Mouse (Mus musculus) heart, postnatal 25 days (tissue): ENCODE results near the gene Dcaf10. TPM values are rescaled to one million over a fixed set of nuclear protein-coding genes. Genes with fewer than 3 reads are reported as not detected.
"Not testable (repeated sequence)": the region's sequence is repeated elsewhere in the genome, so short reads cannot be mapped to it uniquely, and the experiment has no call there.

Source experiments
- DNase-seq: peaks from one replicate; pipeline ENCODE4 v3.0.0; 2022; ENCODE audit warnings: low spot score
- intact Hi-C: fragments of 180-260 bp; cut with DNase I; formaldehyde crosslinking; loops from one replicate; pipeline ENCODE4 v1.15.1; 2025
- total RNA-seq, 2 experiments: library from RNA; stranded (reverse); gene quantifications; 2 replicates each; pipeline ENCODE4 v1.2.3; 2021

Gene Dcaf10
- 10 to 100 TPM; 12.5 to 14.3 TPM for total RNA-seq

GRCm38 (mm10) chr4:45341669-45342249, at the start of gene Dcaf10:
Gene Dcaf10 (plus strand): TSS chr4:45342101.
- intact Hi-C loops = loop anchor here (1.0 to 5.0 kb wide), 2 partner anchors 21 to 66 kb away; partner anchors contain the start of gene Slc25a51
- peak; percentile 88 for DNase-seq

DNA sequence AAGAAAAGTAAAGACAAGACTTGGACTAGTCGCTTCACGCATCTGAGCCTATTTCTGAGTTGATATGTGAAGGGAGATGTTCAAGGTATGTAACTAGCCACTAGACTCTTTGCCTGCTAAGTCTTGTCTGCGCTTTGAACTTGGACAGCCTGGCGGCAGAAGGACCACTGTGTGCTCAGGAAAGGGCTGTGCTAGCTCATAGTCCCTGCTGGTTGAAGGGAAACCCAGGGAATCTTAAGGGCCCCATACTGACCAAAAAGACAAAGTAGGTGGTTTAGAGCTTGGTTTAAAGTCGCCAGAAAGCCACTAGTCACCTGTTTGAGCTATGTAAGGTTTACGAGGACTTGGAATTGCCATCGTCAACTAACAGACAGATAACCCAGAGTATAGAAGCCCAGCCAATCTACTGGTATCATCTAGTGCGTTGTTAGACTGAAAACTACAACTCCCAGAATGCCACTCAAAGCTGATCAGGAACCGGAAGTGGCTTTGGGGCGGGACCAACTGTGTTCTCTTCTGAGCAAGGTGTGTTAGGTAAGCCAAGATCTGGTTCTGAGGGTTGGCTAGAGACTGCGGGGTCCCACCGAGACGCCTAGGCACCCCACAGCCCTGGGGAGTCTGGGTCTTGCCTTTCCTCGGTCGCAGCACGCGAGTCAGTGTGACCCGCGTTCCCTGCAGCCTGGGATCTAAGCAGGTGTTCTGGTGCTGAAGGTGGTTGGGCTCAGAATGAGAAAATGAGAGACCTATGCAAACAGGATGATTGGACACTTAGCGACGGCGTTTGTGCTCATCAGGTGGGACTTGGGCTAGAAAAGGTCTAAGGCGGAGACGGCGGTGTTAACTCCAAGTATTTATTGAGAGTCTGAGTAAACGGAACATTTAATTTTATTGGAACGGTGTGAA, 45.0 kb upstream of the Dcaf10 start, which contains the start of gene Trmt10b:
TSS of gene Trmt10b (plus strand) at position 466 of the 903 bp plus-strand sequence.
- no peak for DNase-seq
- intact Hi-C loops = no loop called here

- intact Hi-C loops = no loop called here
- no peak for DNase-seq
Measured at GRCm38 (mm10) chr4:45305536-45305935, 36.4 kb upstream of the Dcaf10 start.

GRCm38 (mm10) chr4:45308046-45308445, 33.9 kb upstream of the Dcaf10 start:
- no peak for DNase-seq
- intact Hi-C loops = no loop called here

- no peak for DNase-seq
- intact Hi-C loops = no loop called here
Measured at GRCm38 (mm10) chr4:45308606-45309005, 33.3 kb upstream of the Dcaf10 start.

DNA sequence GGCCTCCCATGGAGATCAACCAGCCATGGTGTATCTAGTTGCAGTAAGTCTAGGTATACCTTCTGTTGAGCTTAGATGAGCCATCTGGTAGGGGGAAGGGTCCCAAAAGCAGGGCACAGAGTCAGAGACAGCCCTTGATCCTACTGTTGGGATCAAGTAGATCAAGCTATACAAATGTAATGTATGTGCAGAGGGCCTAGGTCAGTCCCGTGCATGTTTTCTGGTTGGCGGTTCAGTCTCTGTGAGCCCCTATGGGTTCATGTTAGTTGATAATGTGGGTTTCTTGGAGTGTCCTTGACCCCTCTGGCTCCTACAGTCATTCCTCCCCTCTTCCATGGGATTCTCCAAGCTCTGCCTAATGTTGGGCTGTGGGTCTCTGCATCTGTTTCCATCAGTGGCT, 30.8 kb upstream of the Dcaf10 start:
- intact Hi-C loops = no loop called here
- DNase-seq = no peak

DNA sequence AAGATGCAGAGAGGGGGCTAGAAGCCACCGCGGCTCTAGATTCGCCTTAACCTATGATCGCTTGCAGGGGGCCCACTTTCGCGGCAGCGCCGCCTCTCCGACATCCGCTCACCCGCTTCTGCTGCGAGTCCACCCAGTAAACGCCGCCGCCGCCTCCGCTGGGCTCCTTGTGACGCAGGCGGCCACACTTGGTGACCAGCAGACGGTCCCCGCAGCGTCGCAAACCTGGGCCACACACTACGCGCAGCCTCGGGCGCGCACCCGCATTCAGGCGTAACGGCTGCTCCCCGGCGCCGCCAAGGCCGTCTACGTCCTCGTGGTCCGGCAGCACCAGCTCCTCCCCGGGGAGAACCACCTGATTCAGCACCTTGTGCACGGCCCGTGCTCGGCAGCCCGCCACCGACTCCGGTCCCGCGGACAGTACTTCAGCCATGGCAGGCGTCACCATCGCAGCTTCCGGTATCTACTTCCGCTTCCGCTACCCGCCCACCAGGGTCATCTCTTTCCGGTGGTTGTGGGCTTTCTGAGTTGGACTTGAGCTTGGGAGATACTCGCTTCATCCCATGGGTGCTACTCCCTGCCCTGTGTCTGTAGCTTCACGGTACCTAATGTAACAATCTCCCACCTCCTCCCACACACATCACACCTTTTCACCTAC, 21.6 kb upstream of the Dcaf10 start:
- peak; percentile 69 for DNase-seq
- intact Hi-C loops = loop anchor here (1.0 kb wide), 1 partner anchor 21 kb away; no protein-coding TSS in a partner anchor

DNA sequence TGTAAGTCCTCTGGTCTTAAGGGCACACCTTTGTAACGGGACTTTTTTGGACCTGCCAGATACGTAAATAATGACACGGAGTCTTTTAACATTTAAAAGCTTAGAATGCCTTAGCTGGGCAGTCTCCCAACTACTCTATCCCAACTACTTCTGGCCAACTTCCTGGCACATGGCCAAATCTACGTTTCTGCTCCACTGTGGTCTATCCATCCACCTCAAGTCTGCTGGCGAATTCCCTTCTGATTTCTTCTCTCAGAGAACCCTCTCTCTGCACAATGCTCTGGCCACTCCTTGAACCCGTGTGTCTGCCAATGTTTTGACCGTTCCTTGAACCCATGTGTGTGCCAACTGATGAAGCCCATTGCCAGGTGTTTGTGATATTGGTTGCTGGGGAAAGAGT, 10.8 kb upstream of the Dcaf10 start:
- intact Hi-C loops = no loop called here
- no peak for DNase-seq

- DNase-seq = no peak
- intact Hi-C loops = no loop called here
Measured at GRCm38 (mm10) chr4:45332466-45332865, 9.4 kb upstream of the Dcaf10 start.

- no peak for DNase-seq
- intact Hi-C loops = loop anchor here (1.0 to 5.0 kb wide), 2 partner anchors 21 to 66 kb away; partner anchors contain the start of gene Slc25a51
Measured at GRCm38 (mm10) chr4:45341226-45341625, 675 bp upstream of the Dcaf10 start.

DNA sequence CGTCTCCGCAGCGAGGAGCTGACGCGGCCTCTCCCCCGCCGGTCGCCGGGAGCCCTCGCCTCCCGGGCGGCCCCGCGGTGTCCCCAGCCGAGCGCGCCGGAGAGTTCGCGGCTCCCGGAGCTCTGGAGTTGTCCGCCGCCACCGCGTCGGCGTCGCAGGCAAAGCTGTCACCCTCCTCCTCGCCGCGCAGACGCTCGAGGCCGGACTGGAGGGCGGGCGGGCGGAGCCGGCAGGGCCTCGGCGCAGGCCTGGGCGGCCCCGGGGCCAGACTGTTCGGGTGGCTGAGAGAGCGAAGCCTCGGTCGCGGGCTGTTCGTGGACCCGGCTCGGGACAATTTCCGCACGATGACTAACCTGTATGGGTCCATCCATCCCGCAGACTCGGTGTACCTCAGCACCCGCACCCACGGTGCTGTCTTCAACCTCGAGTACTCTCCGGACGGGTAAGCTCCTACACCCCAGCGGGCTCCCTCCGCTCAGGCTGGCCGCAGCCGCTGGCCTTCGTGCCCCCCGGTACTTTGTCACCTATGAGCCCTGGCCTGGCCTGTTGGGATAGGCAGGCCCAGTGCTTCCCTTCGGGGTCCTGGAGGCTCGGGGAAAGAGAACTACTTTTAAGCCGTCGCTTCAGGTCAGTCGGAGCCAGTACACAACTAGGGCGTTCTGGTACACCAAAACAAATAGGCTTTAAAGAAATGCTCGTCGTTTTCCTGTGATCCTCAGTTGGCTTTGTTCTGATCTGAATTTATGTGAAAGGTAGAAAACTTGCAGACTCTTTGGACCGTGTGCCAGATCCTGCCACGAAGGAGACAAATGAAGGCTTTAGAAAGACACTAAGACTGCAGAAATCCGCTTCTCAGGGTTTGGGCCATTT, 620 bp downstream of the Dcaf10 start, which contains the start of gene Exosc3:
TSS of gene Exosc3 (minus strand) at position 447 of the 870 bp plus-strand sequence.
- peak; percentile 27 for DNase-seq
- intact Hi-C loops = loop anchor here (5.0 kb wide), 1 partner anchor 65 kb away; the partner anchor contains the start of gene Slc25a51

- intact Hi-C loops = no loop called here
- no peak for DNase-seq
Measured at GRCm38 (mm10) chr4:45356653-45357052, 14.8 kb downstream of the Dcaf10 start.

- DNase-seq = no peak
- intact Hi-C loops = no loop called here
Measured at GRCm38 (mm10) chr4:45371261-45371660, 29.4 kb downstream of the Dcaf10 start.

DNA sequence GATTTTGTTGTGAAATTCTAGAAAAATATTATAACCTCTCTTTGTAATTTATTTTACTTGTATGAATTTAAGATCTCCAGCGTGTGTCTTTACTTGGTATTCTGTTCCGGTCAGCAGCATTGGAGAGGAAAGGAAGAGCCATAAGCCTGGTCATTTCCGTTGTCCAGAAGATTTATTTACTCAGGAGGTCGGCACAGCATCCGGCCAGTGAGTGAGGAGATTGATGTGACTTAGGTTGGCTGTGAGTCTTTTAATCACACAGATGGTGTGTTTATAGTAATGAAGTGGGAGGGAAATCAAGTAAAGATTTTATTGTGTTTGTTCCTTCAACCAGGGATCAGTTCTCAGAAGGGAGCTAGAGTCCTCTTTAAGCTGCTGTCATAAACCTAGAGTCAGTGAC, 33.0 kb downstream of the Dcaf10 start:
- DNase-seq = no peak
- intact Hi-C loops = no loop called here

- intact Hi-C loops = no loop called here
- no peak for DNase-seq
Measured at GRCm38 (mm10) chr4:45376573-45376972, 34.7 kb downstream of the Dcaf10 start.

- DNase-seq, intact Hi-C loops: not testable (repeated sequence)
Measured at GRCm38 (mm10) chr4:45380903-45381580, 39.1 kb downstream of the Dcaf10 start.

GRCm38 (mm10) chr4:45382133-45382532, 40.2 kb downstream of the Dcaf10 start:
- DNase-seq, intact Hi-C loops: not testable (repeated sequence)

DNA sequence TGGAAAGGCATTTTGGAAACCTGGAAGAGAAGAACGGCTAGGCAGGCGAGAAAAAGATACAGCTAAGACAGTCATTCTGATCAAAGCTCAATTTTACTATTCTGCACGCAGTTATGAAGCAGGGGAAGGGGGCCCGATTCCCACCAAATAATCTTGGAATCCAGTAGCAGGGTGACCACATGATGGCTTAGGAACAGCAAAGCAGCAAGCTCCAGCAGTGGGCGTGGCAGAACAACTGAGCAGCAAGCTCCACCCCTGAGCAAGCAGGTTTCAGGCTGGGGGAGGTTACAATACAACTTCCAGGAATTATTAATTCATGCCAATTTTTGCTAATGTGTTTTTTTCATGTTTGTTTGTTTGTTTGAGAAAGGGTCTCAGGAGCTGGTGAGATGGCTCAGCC, 45.4 kb downstream of the Dcaf10 start:
- intact Hi-C loops = not testable (repeated sequence)

DNA sequence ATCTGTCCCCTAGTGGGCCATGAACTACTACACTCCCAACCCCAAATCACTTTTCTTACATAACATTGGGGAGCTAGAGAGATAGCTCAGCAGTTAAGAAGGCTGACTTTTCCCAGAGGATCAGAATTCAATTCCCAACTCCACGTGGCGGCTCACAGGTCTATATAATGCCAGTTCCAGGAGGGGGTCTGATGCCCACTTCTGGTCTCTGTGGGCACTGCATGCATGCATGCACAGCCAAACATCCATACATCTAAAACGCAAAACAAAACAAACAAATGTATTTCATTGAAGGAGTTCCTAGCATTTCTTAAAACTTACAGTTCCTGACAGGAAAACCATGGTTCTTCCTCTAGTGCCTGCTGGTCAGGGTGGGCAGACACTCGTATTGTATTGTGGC, 50.2 kb downstream of the Dcaf10 start:
- no peak for DNase-seq
- intact Hi-C loops = no loop called here

More for the DNA sequence above, 45.4 kb downstream of the Dcaf10 start:
- not testable (repeated sequence) for DNase-seq
